11 mouse cellular contexts compared by ENCODE assay signal in genomic region chr12:71279521-71280262, GRCm38 (mm10). TPM values are rescaled to one million over a fixed set of nuclear protein-coding genes. Genes with fewer than 3 reads are reported as not detected.
DNase-seq lines count a peak whose midpoint lies in the region; ATAC-seq and TF ChIP-seq lines count a peak whose summit lies in the region.
"Had no signal": no experiment of that assay in that cellular context is flagged by ENCODE, and none has a peak within 500 bp of the region (broad histone marks: within the 10 kb centered on the region; RNA-seq: fewer than 3 reads in every experiment).

No protein-coding gene starts in this region.

- intact Hi-C loops in gastrocnemius, adult 2 months (cut with DNase I): no loop called here

- peak overlapping the region; percentile 41; the same call in 1 of the 2 replicates for H3K27ac ChIP-seq in forebrain, embryonic 14.5 days (ENCODE audit: low read depth, low read length)
- H3K27ac ChIP-seq in hindbrain, embryonic 16.5 days (ENCODE audit: low read depth, low read length): peak overlapping the region; percentile 23; the same call in 1 of the 2 replicates
- H3K27ac ChIP-seq in neural tube, embryonic 14.5 days (ENCODE audit: low read depth, low read length): peak overlapping the region; percentile 78
- H3K27ac ChIP-seq in intestine, postnatal 0 days (ENCODE audit: low read depth, low read length): no peak overlapping the region
- H3K27ac ChIP-seq in gastrocnemius, adult 2 months: no peak overlapping the region
- H3K27ac ChIP-seq: embryonic facial prominence, embryonic 12.5 days; kidney, postnatal 0 days had no signal

- H3K4me1 ChIP-seq in forebrain, embryonic 14.5 days (ENCODE audit: control insufficient read depth, insufficient read depth, low read length): peaks cover 5% of the 10 kb centered on the region; the same call in 1 of the 2 replicates
- peaks cover 6% of the 10 kb centered on the region for H3K4me1 ChIP-seq in hindbrain, embryonic 16.5 days (ENCODE audit: control insufficient read depth, insufficient read depth, low read depth, low read length)
- peaks cover 13% of the 10 kb centered on the region; the same call in 1 of the 2 replicates for H3K4me1 ChIP-seq in neural tube, embryonic 14.5 days (ENCODE audit: control insufficient read depth, insufficient read depth, low read length)
- no peaks in the 10 kb centered on the region for H3K4me1 ChIP-seq in intestine, postnatal 0 days (replicated peaks; ENCODE audit: control insufficient read depth, insufficient read depth, low read length)
- H3K4me1 ChIP-seq: embryonic facial prominence, embryonic 12.5 days had no signal

- 0 out of 2 replicates have a peak, but pooled peaks cover 5% of the 10 kb centered on the region for H3K9me3 ChIP-seq in forebrain, embryonic 14.5 days (replicated peaks; ENCODE audit: control insufficient read depth, low read length)
- H3K9me3 ChIP-seq in hindbrain, embryonic 16.5 days (ENCODE audit: control insufficient read depth, low read length): peaks cover 3% of the 10 kb centered on the region; the same call in 1 of the 2 replicates
- no peaks in the 10 kb centered on the region for H3K9me3 ChIP-seq in neural tube, embryonic 14.5 days (ENCODE audit: control insufficient read depth, low read length)
- H3K9me3 ChIP-seq in intestine, postnatal 0 days (ENCODE audit: control insufficient read depth): no peaks in the 10 kb centered on the region

- H3K36me3 ChIP-seq in forebrain, embryonic 14.5 days (ENCODE audit: control insufficient read depth, insufficient read depth, low read length): no peaks in the 10 kb centered on the region
- H3K36me3 ChIP-seq in hindbrain, embryonic 16.5 days (ENCODE audit: control insufficient read depth, insufficient read depth, low read length): no peaks in the 10 kb centered on the region
- no peaks in the 10 kb centered on the region for H3K36me3 ChIP-seq in neural tube, embryonic 14.5 days (ENCODE audit: control insufficient read depth, insufficient read depth, low read length)
- H3K36me3 ChIP-seq in intestine, postnatal 0 days (ENCODE audit: control insufficient read depth, insufficient read depth): no peaks in the 10 kb centered on the region
- H3K36me3 ChIP-seq: embryonic facial prominence, embryonic 12.5 days had no signal

- ATAC-seq in forebrain, embryonic 14.5 days: peak; percentile 69; the same call in 1 of the 2 replicates
- peak; percentile 48 for ATAC-seq in hindbrain, embryonic 16.5 days
- peak; percentile 68; the same call in 1 of the 2 replicates for ATAC-seq in neural tube, embryonic 14.5 days (ENCODE audit: low read depth)
- ATAC-seq in intestine, postnatal 0 days: no peak
- ATAC-seq: lung, postnatal 0 days had no signal

- WGBS in forebrain, embryonic 14.5 days: 31% methylated on average over 12 of the region's 12 CpGs
- WGBS in hindbrain, embryonic 16.5 days: 32% methylated on average over 12 of the region's 12 CpGs
- WGBS in neural tube, embryonic 14.5 days: 19% methylated on average over 12 of the region's 12 CpGs
- WGBS in intestine, postnatal 0 days: 78% methylated on average over 12 of the region's 12 CpGs

- H3K4me2 ChIP-seq in forebrain, embryonic 14.5 days (ENCODE audit: low read length): no peak overlapping the region
- H3K4me2 ChIP-seq in hindbrain, embryonic 16.5 days (ENCODE audit: low read length): peak overlapping the region; percentile 15
- peak overlapping the region; percentile 14; the same call in 1 of the 2 replicates for H3K4me2 ChIP-seq in neural tube, embryonic 14.5 days (ENCODE audit: low read depth, low read length)
- no peak overlapping the region for H3K4me2 ChIP-seq in intestine, postnatal 0 days (replicated peaks; ENCODE audit: low read depth)
- H3K4me2 ChIP-seq: embryonic facial prominence, embryonic 12.5 days had no signal

- peak; percentile 6 to 7 for DNase-seq in layer of hippocampus, postnatal 25 days (ENCODE audit: extremely low spot score in 1 of 2, low spot score in 1 of 2)
- no peak for DNase-seq in layer of hippocampus, adult 9-10 months (ENCODE audit: low spot score)
- DNase-seq in forebrain, embryonic 14.5 days (ENCODE audit: low spot score): peak; percentile 45
- DNase-seq in gastrocnemius, adult 2 months: no peak
- DNase-seq: spleen, adult 18-20 months had no signal

- H3K27me3 ChIP-seq in forebrain, embryonic 14.5 days (replicated peaks; ENCODE audit: control insufficient read depth, insufficient read depth, low read length): no peaks in the 10 kb centered on the region
- no peaks in the 10 kb centered on the region for H3K27me3 ChIP-seq in hindbrain, embryonic 16.5 days (replicated peaks; ENCODE audit: control insufficient read depth, insufficient read depth, low read length)
- H3K27me3 ChIP-seq in neural tube, embryonic 14.5 days (ENCODE audit: control insufficient read depth, insufficient read depth, low read length): no peaks in the 10 kb centered on the region
- H3K27me3 ChIP-seq in intestine, postnatal 0 days (replicated peaks; ENCODE audit: control insufficient read depth, insufficient read depth, low read length): no peaks in the 10 kb centered on the region
- H3K27me3 ChIP-seq: embryonic facial prominence, embryonic 12.5 days had no signal

- TF ChIP-seq CTCF in intestine, postnatal 0 days (IDR thresholded peaks at IDR 0.05; ENCODE audit: low read depth): no peak
- no peak for TF ChIP-seq CTCF in gastrocnemius, adult 2 months (IDR thresholded peaks at IDR 0.05)

- H3K4me3 ChIP-seq in forebrain, embryonic 14.5 days (ENCODE audit: low read depth, low read length): no peak overlapping the region
- no peak overlapping the region for H3K4me3 ChIP-seq in hindbrain, embryonic 16.5 days (ENCODE audit: low read length)
- no peak overlapping the region for H3K4me3 ChIP-seq in neural tube, embryonic 14.5 days (ENCODE audit: low read depth, low read length)
- H3K4me3 ChIP-seq in intestine, postnatal 0 days (ENCODE audit: low read depth, low read length): no peak overlapping the region
- no peak overlapping the region for H3K4me3 ChIP-seq in gastrocnemius, adult 2 months
- H3K4me3 ChIP-seq: embryonic facial prominence, embryonic 12.5 days had no signal

- no peak overlapping the region for H3K9ac ChIP-seq in forebrain, embryonic 14.5 days (ENCODE audit: low read length)
- peak overlapping the region; percentile 22 for H3K9ac ChIP-seq in hindbrain, embryonic 16.5 days (ENCODE audit: low read depth, low read length)
- peak overlapping the region; percentile 32; the same call in 1 of the 2 replicates for H3K9ac ChIP-seq in neural tube, embryonic 14.5 days (replicated peaks; ENCODE audit: low read depth, low read length)
- H3K9ac ChIP-seq in intestine, postnatal 0 days (ENCODE audit: low read depth, low read length): no peak overlapping the region
- H3K9ac ChIP-seq: embryonic facial prominence, embryonic 12.5 days had no signal

RNA-seq across cellular contexts. Expression of gene Dact1, which starts 30.0 kb away (rescaled TPM):
- total RNA-seq in layer of hippocampus, postnatal 25 days (2021): 10 to 100 TPM in 1 of 2 experiments, 1 to 10 TPM in 1; 9.5 to 10.1 TPM
- 24.9 and 25.5 TPM in 2 replicates for polyA plus RNA-seq in forebrain, embryonic 14.5 days (2014; fragmentation: Nextera tagmentation; extraction: Ambion mirVana)
- 15.8 and 21.2 TPM in 2 replicates for polyA plus RNA-seq in hindbrain, embryonic 16.5 days (2015; fragmentation: Nextera tagmentation; extraction: Ambion mirVana)
- 23.4 and 32.3 TPM in 2 replicates for polyA plus RNA-seq in neural tube, embryonic 14.5 days (2014; fragmentation: Nextera tagmentation; extraction: Ambion mirVana)
- 4.8 and 5.1 TPM in 2 replicates for polyA plus RNA-seq in intestine, postnatal 0 days (2015; fragmentation: Nextera tagmentation; extraction: Ambion mirVana)
- 1 to 10 TPM; 2.7 to 3.4 TPM for total RNA-seq in gastrocnemius, adult 2 months (2021)

Comparison
In these comparisons a context has a peak if more than half of its experiments do, and no peak if none do; other contexts are left out.
1. DNase-seq: peak in layer of hippocampus, postnatal 25 days (2 of 2) and forebrain, embryonic 14.5 days (single experiment); none in layer of hippocampus, adult 9-10 months (single experiment) and gastrocnemius, adult 2 months (single experiment).
2. H3K27ac ChIP-seq: peak in forebrain, embryonic 14.5 days (single experiment), hindbrain, embryonic 16.5 days (single experiment) and neural tube, embryonic 14.5 days (single experiment); none in intestine, postnatal 0 days (single experiment) and gastrocnemius, adult 2 months (single experiment).
3. H3K4me2 ChIP-seq: peak in hindbrain, embryonic 16.5 days (single experiment) and neural tube, embryonic 14.5 days (single experiment); none in forebrain, embryonic 14.5 days (single experiment) and intestine, postnatal 0 days (single experiment).
4. H3K9ac ChIP-seq: peak in hindbrain, embryonic 16.5 days (single experiment) and neural tube, embryonic 14.5 days (single experiment); none in forebrain, embryonic 14.5 days (single experiment) and intestine, postnatal 0 days (single experiment).